Mouse (Mus musculus): ENCODE results near the gene C1ql2.

- no peak for TF ChIP-seq CTCF (IDR thresholded peaks at IDR 0.05; ENCODE audit: control insufficient read depth, insufficient read depth, insufficient replicate concordance, low read depth, low read length)
- TF ChIP-seq POLR2A (IDR thresholded peaks at IDR 0.05; ENCODE audit: control insufficient read depth, low read depth, low read length) = no peak
Measured at GRCm38 (mm10) chr1:120374832-120375231, 34.5 kb downstream of the C1ql2 start.

All from testis, adult 2 months (tissue).